ENCODE assay signal across 21 mouse cellular contexts in the genomic region with DNA sequence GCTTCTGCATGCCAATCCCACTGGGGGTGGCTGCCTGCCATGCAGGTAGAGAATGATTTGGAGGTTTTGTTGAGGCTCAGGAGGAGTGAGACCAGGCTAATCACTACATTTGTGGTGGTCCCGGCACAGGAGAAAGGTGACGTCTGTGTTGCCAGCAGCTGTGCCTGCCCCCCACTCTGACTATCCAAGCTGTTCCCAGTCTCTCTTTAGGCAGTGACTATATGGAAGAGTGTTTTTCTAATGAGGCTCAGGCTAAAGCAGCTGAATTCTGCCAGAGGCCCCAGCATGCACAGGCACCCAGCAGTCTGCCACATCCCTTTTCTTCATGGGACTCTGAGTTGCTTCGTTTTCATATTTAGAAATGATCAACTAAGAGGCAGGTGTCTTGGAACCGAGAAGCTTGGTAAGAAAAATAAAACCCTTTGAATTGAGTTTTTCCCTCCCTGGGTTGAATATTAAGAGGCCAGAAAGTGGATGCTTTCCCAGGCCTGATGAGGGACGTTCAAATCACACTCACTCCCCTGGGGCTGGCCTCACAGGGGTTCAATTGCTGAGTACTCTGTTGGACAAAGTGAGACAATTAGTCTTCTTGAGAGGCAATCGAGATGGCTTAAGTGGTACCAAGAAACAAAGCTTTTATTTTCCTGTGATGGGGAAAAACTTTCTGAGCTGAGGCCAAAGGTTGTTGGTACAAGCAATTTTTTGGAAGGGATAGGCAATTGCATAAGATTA.
"Had no signal": no experiment of that assay in that cellular context is flagged by ENCODE, and none has a peak within 500 bp of the region (broad histone marks: within the 10 kb centered on the region; RNA-seq: fewer than 3 reads in every experiment).

No protein-coding gene starts in this region.

- DNase-seq: kidney, adult 2 months; kidney, postnatal 10 days; kidney, postnatal 4 days; left cerebral cortex, postnatal 4 days; liver, postnatal 0 days; lung, embryonic 14.5 days; retina, postnatal 1 day; right cerebral cortex, postnatal 25 days; spleen, adult 18-20 months; thymus, adult 18-20 months; thymus, postnatal 36 days had no signal

- H3K27ac ChIP-seq: kidney, embryonic 15.5 days; limb, embryonic 12.5 days; limb, embryonic 15.5 days; liver, embryonic 14.5 days; macrophage; midbrain, embryonic 12.5 days; neural tube, embryonic 12.5 days; neural tube, embryonic 15.5 days had no signal

- H3K27me3 ChIP-seq: kidney, embryonic 15.5 days; limb, embryonic 12.5 days; limb, embryonic 15.5 days; midbrain, embryonic 12.5 days; neural tube, embryonic 12.5 days; neural tube, embryonic 15.5 days had no signal

- H3K36me3 ChIP-seq: kidney, embryonic 15.5 days; limb, embryonic 12.5 days; limb, embryonic 15.5 days; midbrain, embryonic 12.5 days; neural tube, embryonic 12.5 days; neural tube, embryonic 15.5 days had no signal

- H3K4me2 ChIP-seq: kidney, embryonic 15.5 days; limb, embryonic 12.5 days; limb, embryonic 15.5 days; liver, embryonic 11.5 days; lung, embryonic 14.5 days; midbrain, embryonic 12.5 days; neural tube, embryonic 12.5 days; neural tube, embryonic 15.5 days had no signal

- ATAC-seq: liver, postnatal 0 days; lung, postnatal 0 days had no signal

- H3K4me3 ChIP-seq: kidney, embryonic 15.5 days; limb, embryonic 12.5 days; limb, embryonic 15.5 days; midbrain, embryonic 12.5 days; neural tube, embryonic 12.5 days; neural tube, embryonic 15.5 days had no signal

- H3K9ac ChIP-seq: kidney, embryonic 15.5 days; limb, embryonic 12.5 days; limb, embryonic 15.5 days; liver, embryonic 14.5 days; liver, postnatal 0 days; lung, embryonic 14.5 days; midbrain, embryonic 12.5 days; neural tube, embryonic 12.5 days; neural tube, embryonic 15.5 days had no signal

- H3K9me3 ChIP-seq: kidney, embryonic 15.5 days; limb, embryonic 12.5 days; limb, embryonic 15.5 days; midbrain, embryonic 12.5 days; neural tube, embryonic 12.5 days; neural tube, embryonic 15.5 days had no signal

- H3K4me1 ChIP-seq: kidney, embryonic 15.5 days; limb, embryonic 12.5 days; limb, embryonic 15.5 days; neural tube, embryonic 12.5 days; neural tube, embryonic 15.5 days had no signal
